Mouse (Mus musculus) bone marrow macrophage, adult 2 months (primary cell): ENCODE results near the gene Tecpr2.

Experiments
- CTCF ChIP-seq: IDR thresholded peaks from 2 replicates; pipeline ENCODE4 v1.5.1; 2012; ENCODE audit warnings: low read depth, mild to moderate bottlenecking, low read length, moderate library complexity
- POLR2A ChIP-seq: IDR thresholded peaks from 2 replicates; pipeline ENCODE4 v1.6.1; 2012; ENCODE audit warnings: mild to moderate bottlenecking, low read depth, low read length, borderline replicate concordance

- no peak for TF ChIP-seq POLR2A
- no peak for TF ChIP-seq CTCF
Observed at GRCm38 (mm10) chr12:110841731-110842493, 47.2 kb upstream of the Tecpr2 start.
